Mouse (Mus musculus) heart, embryonic 11.5 days (tissue): ENCODE measurements around the gene Heyl. TPM values are rescaled to one million over a fixed set of nuclear protein-coding genes. Genes with fewer than 3 reads are reported as not detected.

Experiments
- ATAC-seq: fragments of 200-750 bp; cut with Nextera tagmentation; replicated peaks from 2 replicates; pipeline ENCODE4 v1.8.0; 2017; ENCODE audit warnings: moderate library complexity; ENCODE audit not compliant: insufficient number of reproducible peaks, low FRiP score, low TSS enrichment
- H3K27ac ChIP-seq: fragments of 300-500 bp; sonication (generic); 2 replicates; pipeline ENCODE4 v1.5.1; 2014; ENCODE audit warnings: mild to moderate bottlenecking, low read depth, low read length
- H3K27me3 ChIP-seq: fragments of 300-500 bp; sonication (generic); 2 replicates; pipeline ENCODE4 v1.6.1; 2014; ENCODE audit warnings: mild to moderate bottlenecking, low read length, mixed read lengths; ENCODE audit not compliant: control insufficient read depth, insufficient read depth
- H3K36me3 ChIP-seq: fragments of 300-500 bp; sonication (generic); 2 replicates; pipeline ENCODE4 v1.6.1; 2014; ENCODE audit warnings: mild to moderate bottlenecking, low read length, moderate library complexity, mixed read lengths; ENCODE audit not compliant: control insufficient read depth, insufficient read depth
- H3K4me1 ChIP-seq: fragments of 300-500 bp; sonication (generic); 2 replicates; pipeline ENCODE4 v1.6.1; 2014; ENCODE audit warnings: low read length; ENCODE audit not compliant: control insufficient read depth, insufficient read depth
- H3K4me2 ChIP-seq: fragments of 300-500 bp; sonication (generic); 2 replicates; pipeline ENCODE4 v1.6.1; 2014; ENCODE audit warnings: mild to moderate bottlenecking, moderate library complexity
- H3K4me3 ChIP-seq: fragments of 300-500 bp; sonication (generic); 2 replicates; pipeline ENCODE4 v1.5.1; 2014; ENCODE audit warnings: low read depth, low read length
- H3K9ac ChIP-seq: fragments of 300-500 bp; sonication (generic); 2 replicates; pipeline ENCODE4 v1.6.1; 2014; ENCODE audit warnings: mild to moderate bottlenecking, low read depth, low read length, moderate library complexity
- H3K9me3 ChIP-seq: fragments of 300-500 bp; sonication (generic); replicated peaks from 2 replicates; pipeline ENCODE4 v1.6.1; 2016; ENCODE audit warnings: low read length; ENCODE audit not compliant: control insufficient read depth
- WGBS: fragments of 180-500 bp; shearing (Covaris S2); extraction: QIAGEN DNeasy Blood & Tissue Kit; methylation state at CpG from one replicate; pipeline ENCODE4 v1.1.7; 2014; ENCODE audit not compliant: insufficient replicate concordance; 5-methylcytosine and 5-hydroxymethylcytosine counted together
- polyA plus RNA-seq: library from polyadenylated mRNA; unstranded; fragments of >200 nt; fragmentation: Nextera tagmentation; extraction: Ambion mirVana; gene quantifications from 2 replicates; pipeline ENCODE4 v1.2.1, GENCODE M21; 2014

Gene Heyl
- polyA plus RNA-seq, 1 experiment from 2014 or later, result 6.7 TPM

- Histone ChIP-seq H3K9me3 (no peaks in the 10 kb centered on the region), H3K4me3 (no peak overlapping the region), H3K36me3 (no peaks in the 10 kb centered on the region), H3K27me3 (peaks cover 25% of the 10 kb centered on the region), H3K27ac (no peak overlapping the region), H3K9ac (no peak overlapping the region), H3K4me1 (peaks cover 3% of the 10 kb centered on the region; the same call in 1 of the 2 replicates), H3K4me2 (no peak overlapping the region)
- ATAC-seq, result no peak
- 76% methylated on average over 5 of the region's 5 CpGs for WGBS
Observed at GRCm38 (mm10) chr4:123207337-123207736, 26.0 kb upstream of the Heyl start.

GRCm38 (mm10) chr4:123210996-123211395, 22.4 kb upstream of the Heyl start:
- Histone ChIP-seq H3K27ac (no peak overlapping the region), H3K4me2 (no peak overlapping the region), H3K4me3 (no peak overlapping the region), H3K36me3 (no peaks in the 10 kb centered on the region), H3K4me1 (no peaks in the 10 kb centered on the region), H3K9ac (no peak overlapping the region), H3K27me3 (peaks cover 27% of the 10 kb centered on the region; the same call in 1 of the 2 replicates), H3K9me3 (no peaks in the 10 kb centered on the region)
- no peak for ATAC-seq
- 49% methylated on average over 8 of the region's 8 CpGs for WGBS

GRCm38 (mm10) chr4:123211453-123211852, 21.9 kb upstream of the Heyl start:
- ATAC-seq, result no peak
- H3K9me3 ChIP-seq, result no peaks in the 10 kb centered on the region
- no peak overlapping the region for H3K27ac ChIP-seq
- H3K4me2 ChIP-seq, result no peak overlapping the region
- no peak overlapping the region for H3K4me3 ChIP-seq
- no peaks in the 10 kb centered on the region for H3K36me3 ChIP-seq
- H3K4me1 ChIP-seq, result no peaks in the 10 kb centered on the region
- H3K27me3 ChIP-seq, result peaks cover 26% of the 10 kb centered on the region; the same call in 1 of the 2 replicates
- 48% methylated on average over 5 of the region's 5 CpGs for WGBS
- no peak overlapping the region for H3K9ac ChIP-seq

DNA sequence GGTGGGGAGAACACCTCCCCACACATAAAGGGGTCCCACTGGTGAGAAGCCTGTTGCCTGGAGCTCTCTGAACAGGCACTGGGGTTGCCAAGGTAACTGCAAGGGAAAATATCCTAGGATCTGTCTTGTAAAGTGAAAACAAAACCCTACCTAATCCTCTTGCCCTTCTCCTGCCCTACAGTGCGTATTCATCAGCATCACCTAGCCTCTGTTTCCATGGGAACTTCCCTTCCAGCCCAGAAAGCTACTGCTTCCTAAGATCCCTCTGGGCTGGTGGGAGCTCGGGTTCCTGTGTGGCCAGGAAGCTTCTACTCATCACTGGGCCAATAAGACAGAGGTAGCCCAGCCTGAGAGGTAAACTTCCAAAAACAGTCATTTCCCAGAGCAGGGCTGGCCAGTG, 21.0 kb upstream of the Heyl start:
- H3K9me3 ChIP-seq, result no peaks in the 10 kb centered on the region
- H3K27ac ChIP-seq, result no peak overlapping the region
- H3K36me3 ChIP-seq, result no peaks in the 10 kb centered on the region
- WGBS, result 54% methylated on average over 2 of the region's 2 CpGs
- no peaks in the 10 kb centered on the region for H3K4me1 ChIP-seq
- no peak overlapping the region for H3K4me2 ChIP-seq
- ATAC-seq, result no peak
- H3K4me3 ChIP-seq, result no peak overlapping the region
- H3K27me3 ChIP-seq, result peaks cover 21% of the 10 kb centered on the region; the same call in 1 of the 2 replicates
- no peak overlapping the region for H3K9ac ChIP-seq

- ATAC-seq, result no peak
- Histone ChIP-seq H3K27me3 (peaks cover 11% of the 10 kb centered on the region; the same call in 1 of the 2 replicates), H3K36me3 (no peaks in the 10 kb centered on the region)
Observed at GRCm38 (mm10) chr4:123213975-123214374, 19.4 kb upstream of the Heyl start.

DNA sequence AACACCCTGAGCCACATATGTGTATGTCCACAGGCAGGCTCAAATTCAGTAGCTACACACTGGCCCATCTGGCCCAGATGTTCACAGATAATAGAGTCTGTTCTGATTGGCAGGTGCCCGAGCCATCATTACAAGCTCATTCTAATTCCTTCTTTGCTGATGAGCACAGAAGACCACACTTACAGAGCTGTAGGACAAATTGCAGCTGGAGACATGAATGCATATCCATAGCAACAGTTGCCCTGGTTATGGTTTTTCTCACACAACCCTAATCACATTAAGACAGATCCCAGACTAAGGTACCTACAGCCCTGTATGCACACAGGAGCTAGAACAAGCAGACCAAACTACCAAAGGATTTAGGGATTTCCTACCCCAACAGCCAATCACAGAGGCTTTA, 18.0 kb upstream of the Heyl start:
- 85% methylated on average over 1 of the region's 1 CpGs for WGBS
- Histone ChIP-seq H3K27me3 (peaks cover 10% of the 10 kb centered on the region; the same call in 1 of the 2 replicates), H3K4me3 (no peak overlapping the region), H3K27ac (no peak overlapping the region), H3K9ac (no peak overlapping the region), H3K9me3 (no peaks in the 10 kb centered on the region), H3K36me3 (no peaks in the 10 kb centered on the region), H3K4me1 (no peaks in the 10 kb centered on the region), H3K4me2 (no peak overlapping the region)
- no peak for ATAC-seq

More at GRCm38 (mm10) chr4:123213975-123214374, 19.4 kb upstream of the Heyl start:
- H3K4me1 ChIP-seq, result no peaks in the 10 kb centered on the region
- no peak overlapping the region for H3K27ac ChIP-seq
- no peak overlapping the region for H3K9ac ChIP-seq
- 86% methylated on average over 9 of the region's 9 CpGs for WGBS
- H3K9me3 ChIP-seq, result no peaks in the 10 kb centered on the region
- no peak overlapping the region for H3K4me3 ChIP-seq
- no peak overlapping the region for H3K4me2 ChIP-seq

GRCm38 (mm10) chr4:123216782-123217181, 16.6 kb upstream of the Heyl start:
- Histone ChIP-seq H3K4me2 (no peak overlapping the region), H3K27me3 (peaks cover 10% of the 10 kb centered on the region; the same call in 1 of the 2 replicates), H3K4me1 (no peaks in the 10 kb centered on the region), H3K9ac (no peak overlapping the region), H3K4me3 (no peak overlapping the region), H3K9me3 (no peaks in the 10 kb centered on the region), H3K27ac (no peak overlapping the region), H3K36me3 (no peaks in the 10 kb centered on the region)
- 6% methylated on average over 1 of the region's 1 CpGs for WGBS
- ATAC-seq, result no peak

DNA sequence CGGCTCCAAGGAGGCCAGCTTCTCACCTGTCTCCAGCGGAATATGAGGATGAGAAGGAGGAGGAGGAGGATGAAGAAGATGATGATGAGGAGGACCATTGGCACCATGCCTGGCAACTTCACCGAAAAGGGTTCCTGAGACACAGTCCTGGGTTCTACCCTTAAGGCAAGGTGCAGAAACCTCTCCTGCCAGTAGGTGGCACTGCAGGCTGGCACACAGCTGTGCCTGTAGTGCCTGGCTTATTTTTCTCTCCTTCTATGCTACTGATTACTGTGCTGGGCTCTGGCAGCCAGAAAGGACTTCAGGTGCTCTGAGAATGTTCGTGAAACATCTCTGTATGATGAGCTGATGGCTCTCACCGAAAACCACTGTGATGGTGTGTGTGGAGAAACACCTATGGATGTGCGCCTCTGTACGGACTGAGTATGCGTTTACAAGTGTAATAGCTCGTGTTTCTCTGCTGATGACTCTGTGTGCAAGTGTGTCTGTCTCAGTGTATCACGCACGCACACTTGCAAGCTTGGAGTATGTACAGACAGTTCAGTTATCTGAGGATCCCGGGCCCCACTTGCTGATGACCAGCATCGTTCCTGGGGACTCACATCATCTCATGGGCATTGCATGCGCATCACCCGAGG, 13.5 kb upstream of the Heyl start:
- H3K9me3 ChIP-seq, result no peaks in the 10 kb centered on the region
- 64% methylated on average over 15 of the region's 15 CpGs for WGBS
- H3K27me3 ChIP-seq, result peaks cover 8% of the 10 kb centered on the region; the same call in 1 of the 2 replicates
- H3K4me2 ChIP-seq, result no peak overlapping the region
- H3K9ac ChIP-seq, result no peak overlapping the region
- no peaks in the 10 kb centered on the region for H3K36me3 ChIP-seq
- H3K4me1 ChIP-seq, result peaks cover 4% of the 10 kb centered on the region; the same call in 1 of the 2 replicates
- no peak overlapping the region for H3K27ac ChIP-seq
- H3K4me3 ChIP-seq, result no peak overlapping the region
- ATAC-seq, result peak; percentile 60; the same call in 1 of the 2 replicates

- no peak for ATAC-seq
- H3K27ac ChIP-seq, result no peak overlapping the region
Observed at GRCm38 (mm10) chr4:123220637-123221036, 12.7 kb upstream of the Heyl start.

More at GRCm38 (mm10) chr4:123220637-123221036, 12.7 kb upstream of the Heyl start:
- Histone ChIP-seq H3K4me3 (no peak overlapping the region), H3K4me1 (peaks cover 7% of the 10 kb centered on the region), H3K4me2 (no peak overlapping the region), H3K36me3 (no peaks in the 10 kb centered on the region), H3K9ac (no peak overlapping the region), H3K27me3 (peaks cover 2% of the 10 kb centered on the region; the same call in 1 of the 2 replicates), H3K9me3 (no peaks in the 10 kb centered on the region)
- 58% methylated on average over 4 of the region's 4 CpGs for WGBS
